Mouse (Mus musculus): ENCODE results near the gene Tnk2. TPM values are rescaled to one million over a fixed set of nuclear protein-coding genes. Genes with fewer than 3 reads are reported as not detected.

Gene Tnk2
- polyA plus RNA-seq, 1 experiment from 2014 or later, result 14.6 TPM

DNA sequence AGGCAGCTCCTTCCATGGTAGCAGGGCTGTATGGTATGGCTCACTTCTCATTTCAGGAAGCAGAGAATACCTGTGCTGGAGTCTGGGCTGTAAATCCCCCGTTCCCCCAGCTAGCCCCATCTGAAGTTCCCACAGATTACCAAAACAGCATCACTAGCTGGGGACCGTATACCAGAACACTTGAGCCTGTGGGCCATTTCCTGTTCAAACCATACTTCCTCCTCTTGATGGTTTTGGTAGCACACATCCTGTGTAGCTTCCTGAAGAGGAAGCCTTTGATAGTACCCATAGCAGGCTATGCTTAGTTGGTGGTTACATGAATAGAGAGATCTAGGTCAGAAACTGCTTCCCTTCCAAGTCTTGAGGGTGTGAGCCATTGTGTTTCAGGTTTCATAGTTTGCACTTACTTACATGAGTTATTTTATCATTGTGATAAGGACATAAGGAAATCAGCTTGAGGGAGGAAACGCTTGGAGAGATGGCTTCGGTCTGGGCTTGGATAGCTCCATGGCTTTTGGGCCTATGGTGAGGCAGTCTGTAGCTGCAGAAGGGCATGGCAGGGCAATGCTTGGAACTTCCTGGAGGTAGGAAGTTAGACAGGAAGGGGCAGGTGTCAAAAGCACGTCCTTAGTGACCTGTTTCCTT, 7.4 kb downstream of the Tnk2 start:
- Histone ChIP-seq H3K27me3 (no peaks in the 10 kb centered on the region), H3K4me2 (no peak overlapping the region), H3K27ac (no peak overlapping the region), H3K9ac (no peak overlapping the region), H3K36me3 (ENCODE audit: poor library complexity, severe bottlenecking) (no peaks in the 10 kb centered on the region; the same call in 1 of the 2 replicates), H3K4me1 (peaks cover 9% of the 10 kb centered on the region), H3K4me3 (no peak overlapping the region), H3K9me3 (replicated peaks) (no peaks in the 10 kb centered on the region)
- WGBS, result 91% methylated on average over 5 of the region's 5 CpGs
- ATAC-seq, result no peak

DNA sequence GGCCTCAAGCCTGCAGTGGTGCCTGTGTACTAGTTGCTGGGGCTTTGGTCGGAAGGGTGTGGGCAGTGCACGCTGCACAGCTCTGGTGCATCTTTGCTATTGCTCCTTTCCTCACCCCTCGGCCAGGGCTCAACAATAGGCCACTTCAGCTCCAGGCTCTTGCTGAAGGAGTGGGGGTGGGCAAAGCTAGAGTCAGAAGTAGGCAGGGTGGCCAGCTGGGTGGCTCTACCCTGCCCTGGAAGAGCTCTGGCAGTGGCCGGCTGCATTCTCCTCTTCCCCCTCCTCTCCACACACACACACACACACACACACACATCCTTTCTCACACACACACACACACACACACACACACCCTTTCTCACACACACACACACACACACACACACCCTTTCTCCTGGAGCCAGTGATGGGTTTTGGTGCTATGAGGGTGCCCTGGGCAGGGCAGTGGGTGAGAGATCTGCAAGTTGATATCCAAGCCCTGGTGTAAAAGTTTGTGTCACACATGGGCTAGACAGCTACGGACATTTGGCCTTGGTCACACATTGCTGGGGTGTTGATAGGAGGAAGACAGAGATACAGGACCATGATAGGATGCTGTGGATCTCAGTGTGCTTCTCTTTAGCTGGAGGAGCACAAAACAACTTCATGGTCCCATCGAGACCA, 10.5 kb downstream of the Tnk2 start:
- Histone ChIP-seq H3K9me3 (replicated peaks) (no peaks in the 10 kb centered on the region), H3K9ac (no peak overlapping the region), H3K4me2 (no peak overlapping the region), H3K4me3 (no peak overlapping the region), H3K36me3 (ENCODE audit: poor library complexity, severe bottlenecking) (no peaks in the 10 kb centered on the region; the same call in 1 of the 2 replicates), H3K4me1 (peaks cover 27% of the 10 kb centered on the region), H3K27ac (no peak overlapping the region), H3K27me3 (no peaks in the 10 kb centered on the region)
- 78% methylated on average over 5 of the region's 6 CpGs for WGBS
- no peak for ATAC-seq

DNA sequence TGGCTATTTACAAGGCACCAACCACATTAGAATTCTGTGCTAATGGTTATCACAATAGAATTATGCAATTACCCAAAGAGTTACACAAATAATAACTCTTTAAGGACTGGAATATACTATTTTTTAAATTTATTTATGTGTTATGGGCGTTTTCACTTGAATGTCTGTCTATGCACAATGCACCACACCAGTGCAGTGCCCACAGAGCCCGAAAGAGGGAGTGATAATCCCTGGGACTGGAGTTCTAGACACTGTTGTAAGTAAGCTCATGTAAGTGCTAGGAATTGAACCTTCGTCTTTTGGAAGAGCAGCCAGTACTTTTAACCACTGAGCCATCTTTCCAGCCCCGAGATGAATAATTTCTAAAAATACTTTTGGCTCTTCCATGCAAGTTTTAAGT, 11.9 kb downstream of the Tnk2 start:
- H3K4me3 ChIP-seq, result no peak overlapping the region
- H3K4me2 ChIP-seq, result no peak overlapping the region
- H3K9ac ChIP-seq, result no peak overlapping the region
- WGBS, result 92% methylated on average over 4 of the region's 4 CpGs
- no peaks in the 10 kb centered on the region for H3K9me3 ChIP-seq (replicated peaks)
- H3K4me1 ChIP-seq, result peaks cover 41% of the 10 kb centered on the region
- ATAC-seq, result no peak
- H3K27ac ChIP-seq, result no peak overlapping the region
- no peaks in the 10 kb centered on the region for H3K27me3 ChIP-seq
- no peaks in the 10 kb centered on the region; the same call in 1 of the 2 replicates for H3K36me3 ChIP-seq (ENCODE audit: poor library complexity, severe bottlenecking)

DNA sequence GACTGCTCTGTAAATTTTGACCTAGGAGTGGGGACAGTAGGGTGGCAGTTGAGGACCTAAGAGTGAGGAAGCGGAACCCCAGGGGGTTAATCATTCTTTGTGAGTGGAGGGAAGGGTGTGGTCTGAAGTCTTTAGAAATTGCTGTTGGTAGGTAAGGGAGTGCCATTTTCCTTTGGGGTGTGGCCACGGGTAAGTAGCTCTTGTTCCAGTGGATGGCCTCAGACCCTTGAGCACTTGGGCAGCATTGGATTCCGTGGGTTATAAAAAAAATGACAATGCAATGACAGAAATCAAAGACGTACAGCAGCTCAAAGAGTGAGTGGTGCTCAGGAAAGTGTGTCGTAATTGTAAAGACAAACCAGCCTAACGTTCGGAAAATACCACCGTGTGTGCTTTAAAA, 12.6 kb downstream of the Tnk2 start:
- Histone ChIP-seq H3K9ac (no peak overlapping the region), H3K4me1 (peaks cover 48% of the 10 kb centered on the region), H3K9me3 (replicated peaks) (no peaks in the 10 kb centered on the region), H3K4me3 (no peak overlapping the region), H3K27me3 (no peaks in the 10 kb centered on the region), H3K4me2 (no peak overlapping the region), H3K27ac (no peak overlapping the region), H3K36me3 (ENCODE audit: poor library complexity, severe bottlenecking) (no peaks in the 10 kb centered on the region; the same call in 1 of the 2 replicates)
- no peak for ATAC-seq
- whole genome bisulfite sequencing, result 84% methylated on average over 8 of the region's 8 CpGs

GRCm38 (mm10) chr16:32656794-32657193, 13.1 kb downstream of the Tnk2 start:
- H3K27me3 ChIP-seq, result no peaks in the 10 kb centered on the region
- H3K9ac ChIP-seq, result no peak overlapping the region
- no peak overlapping the region for H3K4me2 ChIP-seq
- H3K4me3 ChIP-seq, result no peak overlapping the region
- WGBS, result 79% methylated on average over 8 of the region's 8 CpGs
- H3K36me3 ChIP-seq (ENCODE audit: poor library complexity, severe bottlenecking), result no peaks in the 10 kb centered on the region; the same call in 1 of the 2 replicates
- H3K9me3 ChIP-seq (replicated peaks), result no peaks in the 10 kb centered on the region
- peaks cover 53% of the 10 kb centered on the region for H3K4me1 ChIP-seq
- no peak overlapping the region for H3K27ac ChIP-seq
- ATAC-seq, result no peak

DNA sequence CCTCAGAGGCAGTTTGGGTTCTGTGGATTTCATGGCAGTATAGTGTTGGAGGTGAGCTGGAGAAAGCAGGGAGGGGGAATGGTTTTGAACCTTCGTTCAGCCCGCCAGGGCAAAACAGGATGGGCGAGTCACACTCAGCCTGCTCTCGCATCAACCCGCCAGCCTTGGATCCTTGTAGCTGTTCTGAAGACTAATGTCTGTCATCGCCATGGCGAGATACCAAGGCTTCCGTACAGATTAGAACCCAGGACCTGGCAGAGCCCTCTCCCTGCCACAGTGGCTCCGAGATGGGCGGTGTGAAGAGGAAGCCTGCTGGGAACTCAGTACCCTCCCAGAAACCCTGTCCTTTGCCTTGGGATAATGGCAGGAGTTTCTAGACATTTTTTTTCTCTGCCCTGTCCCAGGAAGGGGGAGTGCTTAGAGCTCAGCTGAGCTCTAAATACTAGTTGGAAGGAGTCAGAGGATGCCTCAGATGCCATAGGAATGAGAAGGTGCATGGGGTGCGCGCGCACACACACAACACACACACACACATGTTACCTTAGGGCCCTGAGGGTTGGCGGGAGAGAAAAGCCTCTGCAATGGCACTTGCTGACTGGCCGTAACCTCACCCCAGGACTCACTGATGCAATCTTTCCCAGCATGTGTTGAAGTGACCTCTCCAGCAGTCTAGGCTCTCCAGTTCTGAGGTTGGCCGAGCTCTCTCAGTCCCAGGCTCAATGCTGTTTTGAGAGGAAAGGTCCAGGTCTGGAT, 14.0 kb downstream of the Tnk2 start:
- H3K4me1 ChIP-seq, result peaks cover 62% of the 10 kb centered on the region
- no peaks in the 10 kb centered on the region for H3K27me3 ChIP-seq
- no peak overlapping the region for H3K27ac ChIP-seq
- 94% methylated on average over 16 of the region's 16 CpGs for WGBS
- peak overlapping the region; percentile 75; the same call in 1 of the 2 replicates for H3K4me2 ChIP-seq
- no peaks in the 10 kb centered on the region for H3K36me3 ChIP-seq (ENCODE audit: poor library complexity, severe bottlenecking)
- no peak overlapping the region for H3K9ac ChIP-seq
- no peak for ATAC-seq
- H3K9me3 ChIP-seq (replicated peaks), result no peaks in the 10 kb centered on the region
- no peak overlapping the region for H3K4me3 ChIP-seq

DNA sequence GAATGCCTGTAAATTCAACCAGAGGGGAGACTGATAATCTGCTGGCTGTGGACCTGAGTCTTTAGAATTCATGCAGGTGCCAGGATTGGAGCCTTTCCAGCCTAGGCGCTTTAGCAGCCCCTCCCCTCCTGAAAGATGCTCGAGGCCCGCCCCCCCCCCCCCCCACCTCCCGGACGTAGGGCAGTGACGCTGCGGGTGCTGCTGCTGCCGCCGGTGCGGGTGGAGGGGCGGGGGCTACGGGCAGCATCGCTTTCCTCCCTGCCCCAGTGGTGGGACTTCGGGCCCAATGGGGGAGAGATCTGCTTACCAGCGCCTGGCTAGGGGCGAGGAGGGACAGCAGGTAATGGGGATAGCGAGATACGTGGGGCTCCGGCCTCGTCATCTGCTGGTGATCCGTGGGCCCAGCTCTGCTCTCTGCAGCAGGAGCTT, 15.1 kb downstream of the Tnk2 start:
- Histone ChIP-seq H3K4me1 (peaks cover 69% of the 10 kb centered on the region), H3K36me3 (ENCODE audit: poor library complexity, severe bottlenecking) (no peaks in the 10 kb centered on the region)

GRCm38 (mm10) chr16:32659385-32659784, 15.7 kb downstream of the Tnk2 start:
- WGBS, result 8% methylated on average over 8 of the region's 8 CpGs
- Histone ChIP-seq H3K27ac (peak overlapping the region; percentile 93), H3K4me2 (peak overlapping the region; percentile 75), H3K9me3 (replicated peaks) (no peaks in the 10 kb centered on the region), H3K4me3 (peak overlapping the region; percentile 41), H3K27me3 (no peaks in the 10 kb centered on the region), H3K9ac (peak overlapping the region; percentile 71), H3K36me3 (ENCODE audit: poor library complexity, severe bottlenecking) (no peaks in the 10 kb centered on the region), H3K4me1 (peaks cover 76% of the 10 kb centered on the region)
- no peak for ATAC-seq

More for the DNA sequence above, 15.1 kb downstream of the Tnk2 start:
- Histone ChIP-seq H3K9me3 (replicated peaks) (no peaks in the 10 kb centered on the region), H3K27me3 (no peaks in the 10 kb centered on the region), H3K27ac (peak overlapping the region; percentile 93), H3K4me3 (peak overlapping the region; percentile 41), H3K9ac (peak overlapping the region; percentile 71), H3K4me2 (peak overlapping the region; percentile 75)
- ATAC-seq, result peak; percentile 19; the same call in 1 of the 2 replicates
- WGBS, result 2% methylated on average over 15 of the region's 21 CpGs

DNA sequence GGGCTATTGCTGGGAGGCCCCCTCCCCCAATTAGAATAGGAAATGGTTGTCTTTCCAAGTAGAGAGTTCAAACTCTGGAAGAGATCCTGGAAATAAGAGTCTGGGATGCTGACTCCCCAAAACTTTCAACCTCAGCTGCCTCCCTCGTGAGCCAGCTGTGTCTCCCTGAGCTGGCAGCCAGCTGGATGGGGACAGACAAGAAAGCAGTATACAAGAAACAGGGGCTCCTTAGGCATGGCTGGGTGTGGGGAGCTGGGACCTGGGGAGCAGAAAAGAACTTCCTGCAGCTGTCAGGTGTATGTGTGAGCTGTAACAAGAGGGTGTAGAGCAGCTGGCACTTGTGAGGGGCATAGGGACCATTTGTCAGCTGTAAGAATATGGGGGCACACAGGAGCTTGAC, 16.4 kb downstream of the Tnk2 start:
- Histone ChIP-seq H3K27ac (peak overlapping the region; percentile 93), H3K4me3 (no peak overlapping the region), H3K4me2 (peak overlapping the region; percentile 75), H3K9ac (no peak overlapping the region), H3K36me3 (ENCODE audit: poor library complexity, severe bottlenecking) (no peaks in the 10 kb centered on the region), H3K9me3 (replicated peaks) (no peaks in the 10 kb centered on the region), H3K4me1 (peaks cover 77% of the 10 kb centered on the region), H3K27me3 (no peaks in the 10 kb centered on the region)
- ATAC-seq, result 0 out of 2 replicates have a peak, but pooled peaks have one; percentile 1
- WGBS, result 44% methylated on average over 1 of the region's 1 CpGs

DNA sequence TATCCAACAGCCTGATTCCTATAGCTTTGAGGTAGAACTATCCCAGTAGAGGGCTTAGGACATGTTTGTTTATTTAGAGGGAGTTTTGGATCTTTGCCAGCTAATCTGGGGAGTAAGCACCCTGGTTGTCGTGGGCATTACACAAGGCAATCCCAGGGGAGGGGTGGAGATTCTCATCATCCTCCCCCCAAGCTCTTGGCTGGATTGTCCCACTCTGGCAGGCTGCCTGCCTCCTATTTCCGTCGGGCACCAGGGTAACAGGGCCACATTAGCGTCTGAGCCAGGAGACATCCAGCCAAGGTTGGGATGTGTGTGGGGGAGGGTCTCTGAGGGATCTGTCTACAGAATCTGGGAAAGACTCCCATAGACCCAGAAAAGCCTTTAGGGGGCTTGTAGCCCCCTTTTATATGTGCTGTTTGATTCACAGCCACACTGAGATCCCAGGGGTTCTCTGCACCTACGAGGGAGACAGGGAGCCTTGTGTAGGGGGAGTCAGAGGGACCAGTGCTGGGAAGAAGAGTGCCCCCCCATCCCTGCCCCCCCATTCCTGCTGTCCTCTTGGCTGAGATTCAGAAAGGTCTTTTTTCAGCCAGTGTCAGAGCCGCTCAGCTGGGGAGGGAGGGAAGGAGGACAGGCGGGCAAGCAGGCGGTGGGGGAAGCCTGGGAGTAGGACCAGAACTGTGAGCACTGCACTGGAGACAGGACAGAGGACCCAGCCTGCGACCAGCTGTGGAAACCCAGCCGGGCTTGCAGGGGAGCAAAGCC, 17.1 kb downstream of the Tnk2 start:
- Histone ChIP-seq H3K4me2 (peak overlapping the region; percentile 75), H3K9me3 (replicated peaks) (no peaks in the 10 kb centered on the region), H3K36me3 (ENCODE audit: poor library complexity, severe bottlenecking) (0 out of 2 replicates have a peak, but pooled peaks cover 1% of the 10 kb centered on the region), H3K4me3 (peak overlapping the region; percentile 26), H3K4me1 (peaks cover 83% of the 10 kb centered on the region), H3K27me3 (no peaks in the 10 kb centered on the region), H3K27ac (peak overlapping the region; percentile 93), H3K9ac (peak overlapping the region; percentile 55)
- peak; percentile 68 for ATAC-seq
- 7% methylated on average over 8 of the region's 10 CpGs for WGBS

GRCm38 (mm10) chr16:32661493-32661921, 17.8 kb downstream of the Tnk2 start:
- H3K4me1 ChIP-seq, result peaks cover 86% of the 10 kb centered on the region
- peak overlapping the region; percentile 75 for H3K4me2 ChIP-seq
- no peaks in the 10 kb centered on the region for H3K27me3 ChIP-seq
- H3K36me3 ChIP-seq (ENCODE audit: poor library complexity, severe bottlenecking), result peaks cover 6% of the 10 kb centered on the region; the same call in 1 of the 2 replicates
- peak overlapping the region; percentile 93 for H3K27ac ChIP-seq
- peak overlapping the region; percentile 26 for H3K4me3 ChIP-seq
- peak; percentile 17; the same call in 1 of the 2 replicates for ATAC-seq
- H3K9ac ChIP-seq, result peak overlapping the region; percentile 55
- WGBS, result 34% methylated on average over 10 of the region's 10 CpGs
- H3K9me3 ChIP-seq (replicated peaks), result no peaks in the 10 kb centered on the region
